ENCODE assay signal across 8 mouse cellular contexts in the genomic region with DNA sequence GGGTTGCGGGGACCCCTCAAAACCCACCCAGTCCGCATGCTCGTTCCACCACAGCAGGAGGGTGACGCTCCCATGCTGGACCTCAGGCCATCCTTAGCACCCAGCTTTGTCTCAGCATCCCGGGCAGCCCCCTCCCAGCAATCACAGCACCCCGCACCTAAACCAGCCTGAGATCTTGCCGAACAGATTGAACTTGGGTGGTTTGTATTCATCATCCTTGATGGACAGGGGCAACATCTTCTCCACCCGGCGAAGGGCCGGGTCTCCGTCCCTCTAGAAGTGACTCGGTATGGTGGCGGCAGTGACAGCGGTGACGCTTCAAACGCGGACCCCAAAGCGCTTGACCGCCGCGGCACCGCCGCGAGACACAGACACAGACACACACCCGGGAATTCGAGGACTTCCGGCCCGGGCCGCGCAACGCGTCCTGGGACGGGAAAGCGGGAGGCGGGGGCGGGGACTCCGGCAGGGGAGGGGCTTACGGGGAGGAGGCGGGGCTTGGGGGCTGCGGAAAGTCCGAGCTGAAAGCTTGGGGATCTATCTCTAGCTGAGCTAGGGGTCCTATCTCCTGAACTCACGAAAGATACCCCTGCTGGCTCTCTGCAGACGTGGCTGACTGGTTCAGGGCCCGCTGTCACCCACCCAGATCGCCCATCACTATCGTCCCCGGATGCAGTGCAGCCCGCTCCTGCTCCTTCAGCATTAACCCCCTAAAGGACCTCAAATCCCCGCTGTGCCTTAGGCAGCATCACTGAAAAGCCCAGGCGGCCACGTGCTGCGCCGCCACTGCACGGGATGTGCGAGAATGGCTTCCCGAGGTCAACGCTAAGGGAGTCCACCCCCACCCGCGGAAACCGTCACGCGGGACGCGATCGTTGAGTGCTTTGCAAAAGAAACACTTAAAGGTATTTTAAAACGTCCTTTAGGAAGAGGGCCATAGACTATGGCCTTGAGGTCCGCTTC. TPM values are rescaled to one million over a fixed set of nuclear protein-coding genes. Genes with fewer than 3 reads are reported as not detected.
A peak's percentile ranks its signal among the peaks of the same experiment; 100 is the strongest.
DNase-seq lines count a peak whose midpoint lies in the region; ATAC-seq lines count a peak whose summit lies in the region.

Gene Slc30a7 (minus strand): TSS at position 429 of the 963 bp plus-strand sequence.
Gene Extl2 (plus strand): TSS at position 485 of the 963 bp plus-strand sequence.

- H3K36me3 ChIP-seq in hindbrain, embryonic 14.5 days (replicated peaks; ENCODE audit: control insufficient read depth, insufficient read depth), result peaks cover 16% of the 10 kb centered on the region

- no peaks in the 10 kb centered on the region for H3K9me3 ChIP-seq in hindbrain, embryonic 14.5 days (ENCODE audit: control insufficient read depth, low read length)

- H3K4me2 ChIP-seq in hindbrain, embryonic 14.5 days (replicated peaks), result peak within 1 kb of the TSS; percentile 71

- peak within 1 kb of the TSS; percentile 89 for H3K4me3 ChIP-seq in hindbrain, embryonic 14.5 days (replicated peaks; ENCODE audit: low read length)

- H3K4me1 ChIP-seq in hindbrain, embryonic 14.5 days (replicated peaks; ENCODE audit: control insufficient read depth, insufficient read depth, low read length), result peaks cover 29% of the 10 kb centered on the region

- under 1% methylated on average over 67 of the region's 67 CpGs for WGBS in hindbrain, embryonic 14.5 days

- no peaks in the 10 kb centered on the region for H3K27me3 ChIP-seq in hindbrain, embryonic 14.5 days (ENCODE audit: control insufficient read depth, insufficient read depth, low read length)

- peak; percentile 93 for ATAC-seq in hindbrain, embryonic 14.5 days (ENCODE audit: low FRiP score)

- H3K27ac ChIP-seq in hindbrain, embryonic 14.5 days, result peak within 1 kb of the TSS; percentile 87

- peak within 1 kb of the TSS; percentile 96 for H3K9ac ChIP-seq in hindbrain, embryonic 14.5 days

- peak; percentile 61 for DNase-seq in WW6 (ENCODE audit: low read depth, low spot score)
- peak; percentile 88 to 93 for DNase-seq in cerebellum, postnatal 25 days
- DNase-seq in frontal cortex, postnatal 25 days (ENCODE audit: low spot score in 2 of 2), result peak; percentile 58 to 67
- DNase-seq in hindbrain, embryonic 14.5 days (ENCODE audit: low spot score), result peak; percentile 84
- peak; percentile 71 to 87 for DNase-seq in left cerebral cortex, adult 18-20 months (ENCODE audit: low spot score in 2 of 2)
- DNase-seq in lung, postnatal 4 days, result peak; percentile 87 to 91
- DNase-seq in retina, postnatal 1 day, result peak; percentile 92
- DNase-seq in thymus, postnatal 4 days, result peak; percentile 84

RNA-seq across cellular contexts. Expression of gene Slc30a7, which starts in this region (rescaled TPM):
- polyA plus RNA-seq in hindbrain, embryonic 14.5 days (2014; fragmentation: Nextera tagmentation; extraction: Ambion mirVana), result 19.5 and 22.5 TPM in 2 replicates
- 10 to 100 TPM; 30.9 to 31.4 TPM for total RNA-seq in left cerebral cortex, adult 18-20 months (2021)

RNA-seq across cellular contexts. Expression of gene Extl2, which starts in this region (rescaled TPM):
- 43.7 and 48.0 TPM in 2 replicates for polyA plus RNA-seq in hindbrain, embryonic 14.5 days (2014; fragmentation: Nextera tagmentation; extraction: Ambion mirVana)
- total RNA-seq in left cerebral cortex, adult 18-20 months (2021), result 10 to 100 TPM; 76.9 to 77.5 TPM

Comparison
In these comparisons a context has a peak if more than half of its experiments do, and no peak if none do; other contexts are left out.
1. Peak in every context shown above with its lines: DNase-seq, ATAC-seq, H3K4me3 ChIP-seq and H3K27ac ChIP-seq.